Mouse (Mus musculus) erythroblast, adult 5-6 weeks (primary cell): ENCODE data around the gene Mms19. TPM values are rescaled to one million over a fixed set of nuclear protein-coding genes. Genes with fewer than 3 reads are reported as not detected.

ENCODE experiments used
- ATAC-seq: replicated peaks from 2 replicates; pipeline ENCODE4 v1.8.0; 2016; ENCODE audit warnings: moderate number of reproducible peaks, mild to moderate bottlenecking, moderate TSS enrichment, inconsistent platforms; ENCODE audit not compliant: poor library complexity, low FRiP score, severe bottlenecking
- total RNA-seq, 2 experiments: library from RNA; stranded (forward) in 1 of 2; stranded (reverse) in 1 of 2; fragments of 150-400 nt in 1 of 2; fragments of 200-764, 138-1000 nt in 1 of 2; gene quantifications; 2 replicates each; pipeline versions ENCODE4 v1.2.3 to v1.2.4; 2015 to 2017; ENCODE audit warnings: low replicate concordance in 2 of 2

Mms19 gene
- total RNA-seq (2015; ENCODE audit: low replicate concordance) (10.0 and 27.0 TPM in 2 replicates), total RNA-seq (2017; ENCODE audit: low replicate concordance) (3.5 and 13.9 TPM in 2 replicates)

- ATAC-seq = peak; percentile 91
Observed at GRCm38 (mm10) chr19:41980819-41981594, at the start of gene Mms19. Gene Mms19 (minus strand): TSS chr19:41981157.

- ATAC-seq = peak; percentile 86
Observed at GRCm38 (mm10) chr19:42026158-42026557, 45.2 kb upstream of the Mms19 start.

GRCm38 (mm10) chr19:42022542-42022848 is 41.5 kb upstream of the Mms19 start:
- ATAC-seq = no peak

- ATAC-seq = no peak
Observed at GRCm38 (mm10) chr19:42021681-42022541, 41.0 kb upstream of the Mms19 start.

GRCm38 (mm10) chr19:42019011-42019522 is 38.1 kb upstream of the Mms19 start:
- no peak for ATAC-seq

- no peak for ATAC-seq
Observed at GRCm38 (mm10) chr19:42017399-42018247, 36.7 kb upstream of the Mms19 start.

GRCm38 (mm10) chr19:42016840-42017239 is 35.9 kb upstream of the Mms19 start:
- no peak for ATAC-seq

GRCm38 (mm10) chr19:42016251-42016650 is 35.3 kb upstream of the Mms19 start:
- no peak for ATAC-seq

GRCm38 (mm10) chr19:42015001-42015400 is 34.0 kb upstream of the Mms19 start:
- ATAC-seq = no peak

- no peak for ATAC-seq
Observed at GRCm38 (mm10) chr19:42014231-42014825, 33.4 kb upstream of the Mms19 start.

GRCm38 (mm10) chr19:42011123-42011522 is 30.2 kb upstream of the Mms19 start:
- ATAC-seq = no peak

GRCm38 (mm10) chr19:42010436-42010835 is 29.5 kb upstream of the Mms19 start:
- no peak for ATAC-seq

GRCm38 (mm10) chr19:42009067-42009466 is 28.1 kb upstream of the Mms19 start:
- ATAC-seq = no peak

GRCm38 (mm10) chr19:42008586-42008985 is 27.6 kb upstream of the Mms19 start:
- ATAC-seq = no peak

GRCm38 (mm10) chr19:42006568-42006967 is 25.6 kb upstream of the Mms19 start:
- ATAC-seq = no peak

GRCm38 (mm10) chr19:42005616-42006015 is 24.7 kb upstream of the Mms19 start:
- no peak for ATAC-seq

GRCm38 (mm10) chr19:42004258-42004657 is 23.3 kb upstream of the Mms19 start:
- no peak for ATAC-seq

- ATAC-seq = no peak
Observed at GRCm38 (mm10) chr19:42001253-42001980, 20.5 kb upstream of the Mms19 start.

- ATAC-seq = no peak
Observed at GRCm38 (mm10) chr19:42000446-42000958, 19.5 kb upstream of the Mms19 start.
